Mouse (Mus musculus) colon, adult 2 months (tissue): Measurements from ENCODE around the gene Amt. TPM values are rescaled to one million over a fixed set of nuclear protein-coding genes. Genes with fewer than 3 reads are reported as not detected.

Source experiments
- polyA plus RNA-seq: library from polyadenylated mRNA; depleted of rRNA; stranded (reverse); fragments of >200 nt; gene quantifications from 2 replicates; pipeline ENCODE4 v1.2.3, GENCODE M21; 2012; rRNA removed

The Amt gene
- 8.7 and 10.3 TPM in 2 replicates for polyA plus RNA-seq

DNA sequence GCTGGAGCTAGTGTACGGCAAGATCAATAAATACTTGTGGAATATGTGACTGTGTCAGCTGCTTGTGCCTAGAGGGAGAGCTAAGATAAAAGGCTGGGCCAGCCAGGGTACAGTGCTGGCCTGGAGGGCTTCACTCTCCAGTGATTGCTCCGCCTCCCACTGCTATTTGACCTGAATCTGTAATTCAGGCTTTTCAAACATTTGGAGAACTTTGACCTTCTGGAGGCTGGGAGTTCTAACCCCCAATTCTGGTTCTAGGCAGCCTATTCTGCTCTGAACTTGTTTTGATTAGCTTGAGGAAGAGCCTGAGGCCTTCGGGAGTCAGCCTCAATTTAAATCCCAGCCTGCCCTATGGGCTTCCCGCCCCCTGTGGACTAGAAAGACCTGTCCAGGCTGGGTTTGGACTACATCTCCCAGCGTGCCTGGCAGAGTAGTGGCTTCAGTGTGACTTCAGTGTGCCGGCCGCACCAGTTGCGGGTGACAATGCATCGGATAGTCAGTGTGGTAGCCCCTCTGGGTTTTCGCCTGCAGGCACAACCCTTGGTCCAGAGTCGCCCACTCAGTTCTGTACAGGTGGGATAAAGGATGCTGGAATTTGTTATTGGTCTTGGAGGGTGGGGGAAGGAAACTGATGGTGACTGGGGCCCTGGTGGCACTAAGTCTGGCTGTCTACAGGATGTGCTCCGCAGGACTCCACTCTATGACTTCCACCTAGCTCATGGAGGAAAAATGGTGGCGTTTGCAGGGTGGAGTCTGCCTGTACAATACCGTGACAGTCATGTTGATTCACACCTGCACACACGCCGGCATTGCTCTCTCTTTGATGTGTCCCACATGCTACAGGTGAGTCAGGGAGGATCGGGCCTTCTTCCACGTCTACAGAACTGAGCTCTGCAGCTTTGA is at the start of gene Amt:
Amt (plus strand) TSS at position 401 of the 903 bp plus-strand sequence.

DNA sequence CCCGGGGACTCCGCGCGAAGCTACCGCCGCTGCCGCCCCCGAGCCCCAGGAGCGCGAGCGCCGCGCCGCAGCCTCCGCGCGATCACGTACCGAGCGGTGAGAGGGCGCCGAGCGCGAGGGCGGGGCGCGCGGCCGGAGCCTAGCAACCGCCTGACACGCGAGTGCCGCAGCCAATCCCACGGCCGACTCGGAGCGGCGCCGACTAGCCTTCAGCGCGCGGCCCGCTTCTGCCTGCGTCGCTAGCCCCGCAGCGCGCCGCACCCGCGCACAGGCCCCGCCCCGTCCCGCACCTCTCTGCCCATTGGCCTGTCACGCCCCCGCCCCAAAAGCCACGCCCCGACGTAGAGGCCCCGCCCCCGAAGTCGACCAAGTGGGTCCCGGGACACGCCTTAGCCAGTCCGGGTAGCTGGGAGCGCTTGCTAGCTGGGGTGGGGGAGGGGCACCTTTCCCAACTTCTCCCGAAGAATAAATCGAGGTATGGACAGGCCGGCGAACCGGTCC is 32.9 kb upstream of the Amt start, which contains the start of gene Dag1:
Dag1 (minus strand) TSS at position 269 of the 501 bp plus-strand sequence.

DNA sequence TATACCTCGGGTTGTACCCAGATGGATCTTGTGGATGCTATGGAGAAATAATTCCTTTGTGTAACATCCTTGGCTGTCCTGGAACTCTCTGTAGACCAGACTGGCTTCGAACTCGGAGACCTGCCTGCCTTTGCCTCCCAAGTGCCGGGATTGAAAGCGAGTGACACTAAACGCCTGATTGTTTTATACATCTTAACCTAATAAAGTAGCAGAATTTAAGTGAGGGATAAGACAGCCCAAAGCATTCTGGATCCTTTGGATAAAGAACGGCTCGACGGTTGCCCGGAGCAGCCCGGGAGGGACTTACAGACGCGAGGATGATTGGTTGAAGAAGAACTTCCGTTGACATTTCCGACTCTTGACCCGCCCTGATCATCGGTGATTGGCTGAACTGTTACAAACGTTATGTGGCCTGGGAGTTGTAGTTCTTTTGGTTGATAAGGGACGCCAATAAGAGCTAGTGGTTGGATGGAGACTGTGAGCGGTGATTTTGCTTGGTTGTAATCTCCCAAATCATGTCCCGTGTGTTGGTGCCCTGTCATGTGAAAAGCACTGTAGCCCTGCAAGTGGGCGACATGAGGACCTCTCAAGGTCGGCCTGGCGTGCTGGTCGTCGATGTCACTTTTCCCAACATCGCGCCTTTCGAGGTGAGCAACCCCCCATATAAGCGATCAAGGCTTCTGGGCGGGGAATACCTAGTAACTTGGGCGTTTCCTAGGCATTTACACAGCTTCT is 6.5 kb upstream of the Amt start, which contains the start of gene Nicn1:
Nicn1 (plus strand) TSS at position 414 of the 735 bp plus-strand sequence.

DNA sequence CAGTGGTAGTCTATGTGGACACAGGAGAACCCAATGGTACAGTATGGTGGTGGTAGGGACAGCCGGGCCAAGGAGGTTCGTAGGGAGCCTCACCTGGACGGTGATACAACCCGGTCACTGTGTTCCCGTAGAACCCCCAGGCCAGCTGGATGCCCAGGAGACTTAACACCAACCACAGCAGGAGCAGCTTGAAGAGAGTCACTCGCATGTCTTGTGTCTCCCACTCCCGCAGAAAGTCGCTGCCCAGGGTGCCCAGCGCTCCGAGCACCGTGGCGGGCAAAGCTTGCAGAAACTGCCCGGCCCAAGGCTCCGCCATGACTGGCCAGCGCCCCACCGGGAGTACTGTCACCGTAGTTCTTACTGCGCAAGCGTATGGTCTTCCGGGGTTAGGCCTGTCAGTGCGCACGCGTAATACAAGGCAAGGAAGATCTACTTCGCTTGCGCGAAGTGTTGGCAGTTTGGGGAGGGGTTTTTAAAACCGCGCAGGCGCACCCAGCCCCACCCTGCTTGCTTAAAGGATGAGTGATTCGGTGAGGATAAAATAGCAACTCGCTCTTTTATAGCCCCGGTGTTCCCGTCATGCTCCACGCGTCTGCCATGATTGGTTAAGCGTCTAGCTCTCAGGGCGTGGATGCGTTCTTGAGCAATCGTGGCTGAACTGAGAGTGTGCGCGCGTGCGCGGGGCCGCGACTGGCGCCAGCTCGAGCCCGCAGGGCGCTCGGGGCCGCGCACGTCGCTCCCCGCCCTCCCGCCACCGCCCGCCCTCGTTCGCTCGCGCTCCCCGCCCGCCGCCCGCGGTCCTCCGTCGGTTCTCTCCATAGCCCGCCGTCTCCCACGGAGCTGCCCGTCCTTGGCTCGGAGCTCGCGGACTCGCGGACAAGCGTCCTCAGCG is 9.2 kb downstream of the Amt start, which contains the start of the genes Rhoa and Tcta:
Rhoa (plus strand) TSS at position 501 of the 892 bp plus-strand sequence.
Tcta (minus strand) TSS at position 532 of the 892 bp plus-strand sequence.

DNA sequence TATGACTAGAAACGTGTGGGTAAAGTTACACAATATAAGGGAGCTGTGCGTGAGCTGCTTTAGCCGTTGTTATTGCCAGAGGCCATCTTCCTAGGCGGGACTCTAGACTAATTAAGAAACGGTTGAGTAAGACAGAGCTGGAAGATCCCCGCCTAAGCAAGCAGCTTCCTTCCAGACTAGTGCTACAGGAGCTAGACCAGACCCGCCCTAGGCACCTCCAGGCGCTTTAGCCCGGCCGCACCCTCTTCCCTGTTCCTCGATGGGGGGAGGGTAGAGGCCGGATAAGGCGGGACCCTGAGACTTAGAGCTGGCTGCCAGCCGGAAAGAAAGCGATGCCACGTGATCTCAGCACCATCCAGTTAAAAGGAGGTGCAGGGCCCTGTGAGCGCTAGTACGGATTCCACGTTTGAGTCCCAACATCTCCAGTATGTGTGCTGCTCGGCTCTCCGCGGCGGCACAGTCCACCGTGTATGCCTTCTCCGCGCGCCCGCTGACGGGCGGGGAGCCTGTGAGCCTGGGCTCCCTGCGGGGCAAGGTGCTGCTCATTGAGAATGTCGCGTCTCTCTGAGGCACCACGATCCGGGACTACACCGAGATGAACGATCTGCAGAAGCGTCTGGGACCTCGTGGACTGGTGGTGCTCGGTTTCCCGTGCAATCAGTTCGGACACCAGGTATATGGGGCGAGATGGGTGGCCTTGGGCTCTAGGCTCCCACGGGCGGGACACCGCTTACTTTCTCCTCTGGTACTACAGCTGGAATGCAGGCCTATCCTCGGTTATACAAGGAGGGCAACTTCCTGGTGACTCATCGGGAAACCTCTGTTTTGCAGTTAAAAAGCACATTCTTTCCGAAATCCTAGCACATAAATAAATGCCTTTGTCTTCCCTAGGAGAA is 42.5 kb downstream of the Amt start, which contains the start of gene Gpx1:
Gpx1 (plus strand) TSS at position 18 of the 896 bp plus-strand sequence.

DNA sequence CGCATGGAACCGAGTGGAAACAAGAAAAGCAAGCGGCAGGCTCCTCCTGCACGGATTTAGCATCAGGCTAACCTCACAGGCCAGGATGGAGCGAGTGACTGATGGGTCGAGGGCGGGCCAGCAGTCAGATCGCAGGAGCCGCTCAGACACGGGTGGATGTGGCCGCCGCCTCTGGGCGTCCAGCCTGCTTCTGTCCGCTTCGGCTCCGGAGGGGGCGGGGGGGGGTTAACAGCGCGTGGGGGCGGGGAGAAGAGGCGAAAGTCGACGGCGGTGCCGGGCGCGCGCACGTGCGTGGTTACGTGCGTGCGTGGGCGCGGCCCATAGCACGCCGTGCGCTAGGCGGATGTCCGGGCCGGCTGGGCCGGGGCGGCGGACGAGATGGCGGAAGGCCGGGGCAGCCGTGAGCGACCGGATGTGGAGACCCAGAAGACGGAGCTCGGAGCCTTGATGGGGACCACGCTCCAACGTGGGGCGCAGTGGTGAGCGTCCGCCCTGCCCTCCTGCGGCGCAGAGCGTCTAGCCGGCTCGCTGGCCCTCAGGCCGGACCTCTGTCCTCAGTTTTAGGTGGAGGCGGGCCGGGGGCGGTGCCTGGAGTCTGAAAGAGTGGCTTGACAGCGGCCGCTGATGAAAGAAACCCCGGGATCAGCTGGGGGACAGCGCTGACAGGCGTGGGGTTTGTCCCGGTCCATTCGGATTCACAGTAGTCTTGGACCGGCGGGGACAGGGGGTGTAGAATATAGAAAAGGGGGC is 51.1 kb downstream of the Amt start, which contains the start of gene Usp4:
Usp4 (plus strand) TSS at position 314 of the 750 bp plus-strand sequence.

Other genes with a start within 250 kb of the Amt start
- 37.4 and 38.5 TPM in 2 replicates for gene Gmppb, start 247.6 kb upstream of the Amt start, polyA plus RNA-seq
- 13.0 and 13.5 TPM in 2 replicates for gene Amigo3, start 243.7 kb upstream of the Amt start, polyA plus RNA-seq
- gene Mst1, start 216.4 kb upstream of the Amt start, polyA plus RNA-seq: 0.31 and 0.59 TPM in 2 replicates
- 79.7 and 82.5 TPM in 2 replicates for gene Rnf123, start 213.5 kb upstream of the Amt start, polyA plus RNA-seq
- 125 and 159 TPM in 2 replicates for gene Apeh, start 202.2 kb upstream of the Amt start, polyA plus RNA-seq
- 3.3 and 3.5 TPM in 2 replicates for gene Bsn, start 106.5 kb upstream of the Amt start, polyA plus RNA-seq
- 69.1 and 74.7 TPM in 2 replicates for gene Dag1, start 32.9 kb upstream of the Amt start, polyA plus RNA-seq
- 10.7 and 12.1 TPM in 2 replicates for gene Nicn1, start 6.4 kb upstream of the Amt start, polyA plus RNA-seq
- gene Rhoa, start 9.3 kb downstream of the Amt start, polyA plus RNA-seq: 90.9 and 92.1 TPM in 2 replicates
- gene Tcta, start 9.3 kb downstream of the Amt start, polyA plus RNA-seq: 44.9 and 50.3 TPM in 2 replicates
- 1,237 and 1,448 TPM in 2 replicates for gene Gpx1, start 42.0 kb downstream of the Amt start, polyA plus RNA-seq
- gene Usp4, start 51.0 kb downstream of the Amt start, polyA plus RNA-seq: 57.9 and 63.9 TPM in 2 replicates
- 1.2 TPM in 1 of 2 replicates, not detected in the other for gene 1700102P08Rik, start 96.0 kb downstream of the Amt start, polyA plus RNA-seq
- not detected in 2 replicates for gene Ccdc36, start 131.6 kb downstream of the Amt start, polyA plus RNA-seq
- gene BC048562, start 139.6 kb downstream of the Amt start, polyA plus RNA-seq: not detected in 2 replicates
- 25.7 and 26.6 TPM in 2 replicates for gene Ccdc71, start 163.7 kb downstream of the Amt start, polyA plus RNA-seq
- gene Klhdc8b, start 164.7 kb downstream of the Amt start, polyA plus RNA-seq: 42.4 and 45.5 TPM in 2 replicates
- 70.8 and 77.4 TPM in 2 replicates for gene Lamb2, start 182.9 kb downstream of the Amt start, polyA plus RNA-seq
- gene Usp19, start 193.7 kb downstream of the Amt start, polyA plus RNA-seq: 128 and 131 TPM in 2 replicates
- 237 and 356 TPM in 2 replicates for gene Qars, start 210.9 kb downstream of the Amt start, polyA plus RNA-seq
- 80.5 and 83.8 TPM in 2 replicates for gene Qrich1, start 220.0 kb downstream of the Amt start, polyA plus RNA-seq